ENCODE assay signal across 11 mouse cellular contexts in the genomic region with DNA sequence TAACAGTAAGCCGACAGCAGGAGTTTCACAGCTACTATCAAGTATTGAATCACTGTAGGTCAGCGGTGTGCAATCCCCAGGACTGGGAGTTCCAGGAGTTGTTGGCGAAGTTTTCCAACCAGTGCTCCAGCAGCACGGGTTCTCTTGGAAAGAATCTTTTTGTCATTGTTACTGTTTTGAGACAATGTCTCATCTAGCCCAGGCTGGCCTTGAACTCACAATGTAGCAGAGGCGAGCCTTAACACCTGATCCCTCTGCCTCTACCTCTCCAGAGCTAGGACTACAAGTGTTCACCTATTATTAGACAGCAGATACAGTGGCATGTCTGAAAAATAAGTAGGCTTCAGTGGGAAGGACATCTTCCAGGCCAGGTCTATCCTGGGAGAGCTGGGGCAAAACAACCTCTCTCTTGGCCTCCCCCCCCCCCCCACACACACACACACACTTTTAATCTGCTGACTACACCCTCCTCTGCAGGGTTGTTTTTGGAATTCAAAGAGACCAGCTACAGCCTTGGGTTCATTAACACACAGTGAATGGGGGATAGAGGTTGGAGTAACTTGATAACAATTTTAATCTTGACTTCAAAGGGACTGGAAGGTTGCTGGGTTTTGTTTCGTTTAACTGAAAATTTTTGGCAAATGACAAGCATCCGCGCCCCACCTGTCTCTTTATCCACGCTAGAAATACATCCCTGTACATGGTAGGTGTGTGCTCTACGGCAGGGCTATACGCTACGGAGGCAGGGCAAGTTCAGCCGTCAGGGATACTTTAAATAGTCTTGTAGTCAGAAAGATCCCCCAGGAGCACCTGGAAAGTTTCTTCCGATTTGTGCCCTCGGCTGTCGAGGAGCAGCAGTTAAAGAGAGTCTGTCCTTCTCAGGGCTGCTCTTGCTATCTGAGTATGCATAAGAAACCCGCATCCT.
DNase-seq lines count a peak whose midpoint lies in the region; ATAC-seq lines count a peak whose summit lies in the region.
"Had no signal": no experiment of that assay in that cellular context is flagged by ENCODE, and none has a peak within 500 bp of the region (broad histone marks: within the 10 kb centered on the region; RNA-seq: fewer than 3 reads in every experiment).

No protein-coding gene starts in this region.

- no peak for ATAC-seq in heart, embryonic 15.5 days (replicated peaks; ENCODE audit: insufficient number of reproducible peaks, insufficient read depth, low FRiP score, low read depth)
- no peak for ATAC-seq in hindbrain, embryonic 13.5 days (ENCODE audit: low FRiP score)
- ATAC-seq in midbrain, embryonic 11.5 days (ENCODE audit: low FRiP score) = no peak
- ATAC-seq in frontal cortex, adult (ENCODE audit: low TSS enrichment) = no peak

- H3K9ac ChIP-seq in heart, embryonic 15.5 days = peak overlapping the region; percentile 57
- no peak overlapping the region for H3K9ac ChIP-seq in hindbrain, embryonic 13.5 days
- no peak overlapping the region for H3K9ac ChIP-seq in midbrain, embryonic 11.5 days (ENCODE audit: low read length)

- no peaks in the 10 kb centered on the region for H3K36me3 ChIP-seq in heart, embryonic 15.5 days
- no peaks in the 10 kb centered on the region for H3K36me3 ChIP-seq in hindbrain, embryonic 13.5 days
- no peaks in the 10 kb centered on the region for H3K36me3 ChIP-seq in midbrain, embryonic 11.5 days (ENCODE audit: control insufficient read depth, insufficient read depth, low read length)
- H3K36me3 ChIP-seq: G1E had no signal

- H3K4me1 ChIP-seq in heart, embryonic 15.5 days (replicated peaks) = peaks cover 37% of the 10 kb centered on the region
- peaks cover 38% of the 10 kb centered on the region for H3K4me1 ChIP-seq in hindbrain, embryonic 13.5 days (replicated peaks)
- peaks cover 24% of the 10 kb centered on the region for H3K4me1 ChIP-seq in midbrain, embryonic 11.5 days (ENCODE audit: control insufficient read depth, insufficient read depth, low read length)

- no peaks in the 10 kb centered on the region for H3K9me3 ChIP-seq in heart, embryonic 15.5 days (replicated peaks)
- no peaks in the 10 kb centered on the region for H3K9me3 ChIP-seq in hindbrain, embryonic 13.5 days
- no peaks in the 10 kb centered on the region for H3K9me3 ChIP-seq in midbrain, embryonic 11.5 days (ENCODE audit: control insufficient read depth, low read length)

- peak overlapping the region; percentile 57 for H3K4me3 ChIP-seq in heart, embryonic 15.5 days
- H3K4me3 ChIP-seq in hindbrain, embryonic 13.5 days = peak overlapping the region; percentile 26; the same call in 1 of the 2 replicates
- no peak overlapping the region; the same call in 1 of the 2 replicates for H3K4me3 ChIP-seq in midbrain, embryonic 11.5 days (ENCODE audit: low read depth, low read length)

- H3K27me3 ChIP-seq in heart, embryonic 15.5 days = no peaks in the 10 kb centered on the region
- H3K27me3 ChIP-seq in hindbrain, embryonic 13.5 days = peaks cover 41% of the 10 kb centered on the region
- H3K27me3 ChIP-seq in midbrain, embryonic 11.5 days (ENCODE audit: control insufficient read depth, insufficient read depth, low read length) = peaks cover 20% of the 10 kb centered on the region

- no peak for DNase-seq in heart, adult 8-10 months (ENCODE audit: low spot score)
- peak; percentile 73 for DNase-seq in ZHBTc4 (ENCODE audit: low read depth, low spot score)
- peak; percentile 90 for DNase-seq in midbrain, embryonic 11.5 days (ENCODE audit: low spot score, missing footprints)
- DNase-seq in urinary bladder, adult 18-20 months (ENCODE audit: low spot score in 2 of 2) = no peak
- DNase-seq in thymus, postnatal 4 days = no peak
- DNase-seq: cerebellum, adult 9-11 months; right cerebral cortex, adult 18-20 months had no signal

- peak overlapping the region; percentile 78 for H3K4me2 ChIP-seq in heart, embryonic 15.5 days
- H3K4me2 ChIP-seq in hindbrain, embryonic 13.5 days = peak overlapping the region; percentile 48
- peak overlapping the region; percentile 43 for H3K4me2 ChIP-seq in midbrain, embryonic 11.5 days

- peak overlapping the region; percentile 84 for H3K27ac ChIP-seq in heart, embryonic 15.5 days
- no peak overlapping the region for H3K27ac ChIP-seq in hindbrain, embryonic 13.5 days
- H3K27ac ChIP-seq in midbrain, embryonic 11.5 days (ENCODE audit: low read depth, low read length) = no peak overlapping the region

- WGBS in heart, embryonic 15.5 days = 37% methylated on average over 17 of the region's 17 CpGs
- WGBS in hindbrain, embryonic 13.5 days = 43% methylated on average over 17 of the region's 17 CpGs
- WGBS in midbrain, embryonic 11.5 days = 31% methylated on average over 17 of the region's 17 CpGs

Comparison
In these comparisons a context has a peak if more than half of its experiments do, and no peak if none do; other contexts are left out.
1. DNase-seq: peak in ZHBTc4 (single experiment) and midbrain, embryonic 11.5 days (single experiment); none in heart, adult 8-10 months (single experiment), urinary bladder, adult 18-20 months (0 of 2) and thymus, postnatal 4 days (single experiment).
2. Peak in every context shown above with its lines, with median percentiles within 50 percentile points of each other: H3K4me2 ChIP-seq.